Mouse (Mus musculus) liver, embryonic 18 days (tissue): Measurements from ENCODE around the gene Wdr41. TPM values are rescaled to one million over a fixed set of nuclear protein-coding genes. Genes with fewer than 3 reads are reported as not detected.

Experiments
- polyA plus RNA-seq: library from polyadenylated mRNA; depleted of rRNA; stranded (reverse); fragments of >200 nt; gene quantifications from 2 replicates; pipeline ENCODE4 v1.2.3, GENCODE M21; 2012; rRNA removed

The Wdr41 gene
- 5.4 and 5.5 TPM in 2 replicates for polyA plus RNA-seq

GRCm38 (mm10) chr13:94976219-94977186 lies at the start of gene Wdr41:
TSS of gene Wdr41 (plus strand) at chr13:94976344.

Other genes starting within 250 kb of the Wdr41 start
- 150 and 155 TPM in 2 replicates for gene Tbca, start 187.4 kb upstream of the Wdr41 start, polyA plus RNA-seq
- not detected in 2 replicates for gene Otp, start 100.7 kb upstream of the Wdr41 start, polyA plus RNA-seq